Mouse (Mus musculus) urinary bladder, postnatal 14 days (tissue): ENCODE measurements around the gene Brd2.

Experiments used
- DNase-seq: peaks from one replicate; pipeline ENCODE4 v3.0.0; 2021; ENCODE audit warnings: low spot score

The Brd2 gene

DNA sequence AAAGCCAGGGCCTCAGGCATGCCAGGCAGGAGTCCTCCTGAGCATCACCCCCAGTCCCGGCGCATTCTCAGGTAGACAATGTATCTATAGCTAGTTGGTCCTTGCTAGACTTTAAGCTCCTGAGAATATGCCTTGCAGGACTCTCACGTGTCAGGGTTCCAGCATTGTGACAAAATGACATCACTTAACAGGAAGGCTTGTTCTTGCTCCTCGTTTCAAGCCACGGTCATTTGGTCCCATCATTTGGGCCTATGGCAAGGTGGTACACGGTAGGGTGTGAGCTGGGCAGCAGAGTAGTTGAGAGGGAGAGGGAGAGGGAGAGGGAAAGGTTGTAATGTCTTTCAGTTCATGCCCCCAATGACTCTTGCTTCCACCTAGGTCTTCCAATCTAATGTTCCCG is 9.5 kb upstream of the Brd2 start:
- DNase-seq = no peak

DNA sequence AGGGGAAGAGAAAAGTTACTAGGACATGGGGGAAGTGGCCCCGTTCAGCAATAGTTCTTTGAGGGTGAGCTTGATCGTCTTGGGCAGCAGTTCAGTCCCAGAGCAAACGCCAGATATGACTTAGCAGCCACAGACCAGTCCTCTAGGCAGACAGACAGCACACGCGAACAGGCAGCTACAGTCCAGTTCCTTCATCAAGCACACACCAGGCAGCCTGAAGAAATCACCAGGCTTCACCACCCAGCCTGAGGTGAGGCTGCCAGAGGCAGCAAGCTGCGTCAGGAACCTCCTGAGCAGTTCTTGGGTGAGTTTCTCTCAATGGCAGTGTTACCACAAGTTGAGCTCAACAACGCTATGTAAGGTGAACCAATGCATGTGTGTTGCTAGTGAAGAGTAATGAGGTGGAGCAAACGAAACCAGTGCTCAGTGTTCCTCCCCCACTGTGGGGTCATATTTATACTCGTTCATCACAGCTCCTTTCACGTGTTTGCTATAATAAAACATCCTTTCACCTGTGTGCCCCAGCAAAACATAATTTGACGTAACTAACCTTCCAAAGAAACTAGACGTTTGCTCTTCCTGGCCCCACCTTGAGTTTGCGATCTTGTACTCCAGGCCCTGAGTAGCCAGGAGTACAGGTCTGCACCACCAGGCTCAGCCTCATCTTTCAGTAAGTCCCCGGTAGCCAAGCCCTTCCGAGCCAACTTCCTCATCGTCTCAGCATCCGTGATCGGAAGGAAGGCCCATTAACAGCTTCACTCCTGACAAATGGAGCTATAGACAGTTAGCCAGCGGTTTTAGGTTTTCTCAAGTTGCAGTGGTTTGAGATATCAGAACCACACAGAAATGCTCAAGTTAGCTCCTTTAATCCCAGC is 7.9 kb upstream of the Brd2 start:
- no peak for DNase-seq

DNA sequence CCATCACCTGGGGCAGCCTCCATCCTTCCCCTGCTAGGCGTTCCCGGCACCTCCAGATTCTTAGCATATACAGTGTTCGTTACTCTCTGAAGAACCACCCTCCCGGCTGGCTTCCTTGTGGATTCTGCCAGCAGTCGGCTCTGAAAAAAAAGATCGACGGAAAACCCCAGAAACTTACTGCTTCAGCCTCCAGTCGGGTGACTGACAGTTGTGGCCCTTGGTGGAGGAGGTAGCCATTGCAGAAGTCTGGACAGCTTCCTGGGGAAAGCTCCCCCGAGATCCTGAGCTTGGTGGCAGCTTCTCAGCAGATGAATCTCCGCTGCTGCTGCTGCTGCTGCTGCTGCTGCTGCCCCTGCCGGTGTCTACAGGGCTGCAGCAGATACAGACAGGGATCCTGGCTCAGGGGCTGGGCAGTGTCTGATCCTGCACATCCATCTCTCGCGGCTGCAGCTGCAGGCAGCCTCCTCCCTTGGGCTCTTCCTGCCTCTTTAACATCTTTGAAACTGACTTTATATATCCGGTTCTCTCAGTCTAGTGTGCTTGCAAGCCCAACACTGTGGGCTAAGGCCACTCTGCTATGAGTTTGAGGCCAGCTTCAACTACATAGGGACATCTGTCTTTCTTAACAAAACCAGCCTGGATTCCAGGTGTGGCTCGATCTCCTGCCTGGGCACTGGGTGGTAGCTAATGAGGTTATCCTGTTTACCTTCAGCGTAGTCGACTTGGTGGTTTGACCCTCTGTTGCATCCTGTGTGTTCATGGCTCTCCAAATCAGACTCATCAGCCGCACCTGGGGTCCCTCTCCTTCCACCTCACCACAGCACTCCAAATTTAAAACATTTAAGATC is 6.7 kb upstream of the Brd2 start:
- no peak for DNase-seq

DNA sequence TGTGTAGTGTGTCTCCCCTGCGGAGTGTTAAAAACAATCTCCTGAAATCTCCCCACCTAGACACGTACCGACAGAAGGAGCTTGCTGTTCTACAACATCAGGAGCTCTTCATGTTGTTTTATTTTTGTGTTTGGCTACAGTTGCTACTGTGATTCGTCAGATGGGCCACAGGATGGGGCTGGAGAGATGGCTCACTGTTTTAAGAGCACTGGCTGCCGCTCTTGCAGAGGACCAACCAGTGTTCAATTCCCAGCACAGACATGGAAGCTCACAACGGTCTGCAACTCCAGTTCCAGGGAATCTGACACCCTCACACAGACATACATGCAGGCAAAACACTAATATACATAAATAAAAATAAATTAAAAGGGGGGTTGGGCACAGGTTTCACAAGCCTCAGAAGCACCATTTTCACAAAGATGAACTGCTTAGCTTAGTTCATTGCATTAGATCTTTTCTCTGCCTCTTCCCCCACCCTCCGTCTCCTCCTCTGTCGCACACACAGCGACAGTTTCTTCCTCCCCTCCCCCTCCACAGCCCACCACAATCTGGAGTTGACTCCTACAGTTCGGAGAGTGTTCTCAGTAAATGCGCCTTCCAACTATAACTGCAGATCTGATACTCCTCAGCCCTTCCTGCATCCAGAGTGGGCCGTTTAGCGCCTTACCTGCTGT is 6.0 kb upstream of the Brd2 start:
- no peak for DNase-seq

DNA sequence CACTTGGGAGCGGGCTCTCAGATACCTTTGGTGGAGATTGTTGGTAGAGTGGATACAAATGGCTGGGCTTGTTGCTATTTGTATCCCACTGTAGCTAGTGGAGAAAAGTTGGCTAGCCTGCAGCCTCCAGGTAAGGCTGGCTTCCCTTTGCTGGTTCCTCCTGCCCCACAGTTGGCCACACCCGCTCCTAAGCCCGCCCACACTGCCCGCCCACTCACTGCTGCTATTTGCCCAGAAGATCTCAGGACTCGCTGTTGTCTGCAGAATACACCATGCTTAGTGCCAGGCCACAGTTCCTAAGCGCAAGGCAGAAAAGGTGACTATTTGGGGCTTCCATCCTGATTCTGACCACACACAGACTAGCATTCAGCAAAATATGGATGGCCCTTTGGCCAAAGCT is 5.0 kb upstream of the Brd2 start:
- peak; percentile 69 for DNase-seq

DNA sequence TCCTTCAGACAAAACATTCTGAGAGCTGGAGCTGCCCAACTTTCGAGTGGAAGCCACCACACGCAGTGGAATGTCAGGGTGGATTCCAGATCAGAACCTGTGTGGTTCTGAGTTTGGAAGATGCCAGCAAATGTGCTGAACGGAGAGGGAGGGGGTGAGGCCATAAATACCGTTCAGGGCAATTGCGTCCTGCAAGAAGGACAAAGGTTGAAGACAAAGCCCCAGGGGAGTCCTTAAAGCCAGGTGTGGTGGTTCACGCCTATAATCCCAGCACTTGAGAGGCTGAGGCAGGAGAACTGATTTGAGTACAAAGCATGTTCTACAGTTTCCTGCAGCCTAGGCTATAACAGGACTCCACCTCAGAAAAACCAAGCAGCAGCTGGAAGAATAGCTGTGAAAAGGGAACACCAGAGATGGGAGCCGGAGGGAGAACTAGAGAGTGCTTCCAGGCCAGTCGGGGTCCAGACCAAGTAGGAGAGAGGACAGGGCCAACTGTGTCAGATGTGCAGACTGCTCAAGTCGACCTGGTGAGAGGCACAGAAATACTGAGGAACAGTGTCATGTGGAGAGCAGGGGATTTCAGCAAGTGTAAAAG is 4.5 kb upstream of the Brd2 start:
- DNase-seq = no peak

DNA sequence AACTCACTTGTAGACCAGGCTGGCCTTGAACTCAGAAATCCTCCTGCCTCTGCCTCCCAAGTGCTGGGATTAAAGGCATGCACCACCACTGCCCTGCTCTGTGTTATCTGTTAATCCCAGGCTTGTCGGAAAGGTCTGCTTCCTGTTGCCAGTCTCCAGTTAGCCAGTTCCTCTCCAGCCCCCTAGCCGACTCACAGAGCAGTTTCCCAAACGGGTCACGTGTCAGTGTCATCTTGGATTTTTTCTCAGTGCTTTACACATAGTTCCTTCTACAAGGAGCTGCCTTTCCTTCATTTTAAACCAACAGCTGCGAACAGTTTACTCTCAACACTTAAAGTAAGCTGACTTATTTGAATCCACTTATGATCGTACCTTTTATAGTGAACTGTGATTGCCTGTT is 2.2 kb upstream of the Brd2 start:
- no peak for DNase-seq

DNA sequence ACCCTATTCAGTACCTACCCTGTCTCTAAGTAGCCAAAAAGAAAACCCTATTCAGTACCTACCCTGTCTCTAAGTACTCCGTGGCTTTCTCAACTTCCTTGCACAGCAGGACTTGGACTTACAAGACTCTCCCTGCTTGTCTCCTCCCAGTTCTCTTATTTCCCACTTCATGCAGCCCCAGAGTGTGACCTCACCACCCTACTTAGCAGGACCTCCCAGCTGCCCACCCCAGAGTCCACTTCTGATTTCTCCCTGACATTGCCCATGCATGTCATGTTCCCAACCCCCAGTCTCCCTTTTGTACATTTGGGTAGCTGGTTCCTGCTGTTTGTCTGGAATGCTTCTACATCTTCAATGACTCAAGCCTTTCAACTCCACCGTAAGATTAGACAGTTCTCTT is 1.1 kb upstream of the Brd2 start:
- no peak for DNase-seq

DNA sequence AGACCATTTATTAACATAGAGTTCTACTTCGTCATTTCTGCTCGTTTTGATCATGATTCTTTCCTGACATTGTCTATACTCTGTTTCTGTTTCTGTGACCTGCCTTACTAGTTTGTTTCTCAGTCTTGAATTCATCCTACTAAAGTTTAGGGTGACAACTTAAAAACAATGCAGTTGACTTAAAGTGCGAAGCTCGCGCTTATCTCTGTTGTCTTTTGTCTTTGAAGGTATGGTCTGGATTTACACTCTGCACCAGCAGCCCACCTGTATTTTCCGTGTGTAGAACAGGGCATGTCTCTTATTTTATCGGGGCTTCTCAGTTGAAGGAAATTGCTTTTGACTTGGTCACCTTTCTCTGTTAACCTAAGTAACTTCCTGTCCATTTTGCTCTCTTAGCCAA is 677 bp upstream of the Brd2 start:
- DNase-seq = no peak

DNA sequence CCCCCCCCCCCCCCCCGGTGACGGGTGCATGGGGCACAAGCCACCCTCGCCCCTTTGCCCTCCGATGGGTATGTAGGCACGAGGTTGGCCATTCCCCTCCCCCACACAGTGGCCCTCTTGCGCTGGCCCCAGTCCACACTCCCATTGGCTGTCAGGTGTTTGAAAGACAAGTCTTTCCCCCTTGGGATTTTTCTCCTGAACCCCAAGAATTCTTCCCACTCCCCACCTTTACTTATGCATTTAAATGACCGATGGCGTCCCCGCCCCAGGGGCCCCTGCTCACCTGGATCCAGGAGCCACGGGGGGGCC is 601 bp downstream of the Brd2 start:
- DNase-seq = peak; percentile 70

DNA sequence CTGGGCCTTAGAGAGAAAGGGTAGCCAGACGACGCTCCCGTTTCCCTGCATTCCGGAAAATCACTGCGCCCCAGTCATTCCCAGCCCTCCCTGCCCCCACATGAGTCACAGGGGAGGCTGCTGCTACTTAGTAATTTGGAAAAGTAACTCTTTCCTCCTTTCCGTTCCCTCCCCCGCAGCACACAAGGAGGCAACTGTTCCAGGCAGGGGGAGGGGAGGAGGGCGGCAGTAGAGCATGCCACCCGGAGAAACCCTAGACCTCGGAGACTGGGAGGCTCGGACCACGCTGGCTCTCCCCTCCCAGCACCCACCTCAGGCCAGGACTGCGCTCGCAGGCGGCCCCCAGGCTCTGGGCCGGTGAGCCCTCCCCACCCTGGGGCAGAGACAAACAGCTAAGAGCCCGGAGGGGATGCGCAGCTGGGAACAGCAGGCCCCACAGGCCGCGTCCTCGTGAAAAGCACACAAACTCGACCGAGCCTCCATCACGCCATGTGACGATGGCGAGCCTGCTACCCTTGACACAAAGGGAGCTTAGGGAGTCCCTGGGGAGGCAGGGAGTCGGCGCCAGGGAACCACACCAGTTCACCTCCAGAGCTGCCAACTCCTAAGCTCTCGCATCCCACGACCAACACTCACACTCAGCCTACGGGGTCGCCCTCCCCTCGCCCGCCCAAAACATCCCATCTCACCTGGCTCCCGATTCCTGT is 1.1 kb downstream of the Brd2 start:
- peak; percentile 91 for DNase-seq

DNA sequence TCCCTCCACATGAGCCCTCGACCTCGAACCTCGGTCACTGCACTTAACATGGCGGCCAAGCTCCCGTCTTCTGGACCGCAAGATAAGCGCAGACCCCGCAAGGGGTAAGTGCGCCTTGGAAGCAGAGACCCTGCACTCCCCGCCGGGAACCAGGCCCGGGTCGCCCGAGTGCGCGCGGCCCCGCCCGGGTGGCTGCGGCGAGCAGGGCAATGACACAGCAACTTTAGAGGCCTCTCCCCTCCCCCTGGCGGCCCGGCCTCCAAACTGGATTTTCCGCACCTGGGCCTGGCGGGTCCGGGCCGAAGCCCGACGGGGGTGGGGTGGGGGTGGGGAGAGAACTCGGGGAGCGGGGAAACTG is 1.6 kb downstream of the Brd2 start:
- DNase-seq = peak; percentile 91

DNA sequence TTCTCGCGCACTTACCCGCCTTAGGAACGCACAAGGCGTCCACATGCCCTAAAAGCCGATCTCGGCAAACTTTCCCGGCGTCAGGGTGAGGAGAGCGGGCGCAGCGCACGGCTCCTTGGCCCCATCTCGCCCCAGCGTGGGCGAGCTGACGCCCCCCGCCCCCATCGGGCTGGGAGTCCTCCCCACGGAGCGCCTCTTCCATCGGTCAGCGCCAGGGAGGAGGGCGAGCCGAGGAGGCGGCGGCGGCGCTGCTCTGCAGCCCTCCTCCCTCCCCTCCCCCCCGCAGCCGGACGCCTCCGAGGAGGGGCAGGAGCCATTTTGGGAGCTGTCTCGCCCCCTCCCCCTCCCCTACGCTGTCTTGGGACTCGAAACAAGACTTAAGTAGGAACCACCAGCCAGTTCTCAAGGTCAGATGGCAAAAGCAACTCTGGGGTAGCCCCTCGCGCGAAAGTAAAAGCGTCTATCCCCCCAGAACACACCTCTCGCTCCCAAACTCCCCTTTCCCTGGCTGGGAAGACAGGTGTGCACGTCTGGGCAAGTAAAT is 2.2 kb downstream of the Brd2 start:
- DNase-seq = peak; percentile 91

DNA sequence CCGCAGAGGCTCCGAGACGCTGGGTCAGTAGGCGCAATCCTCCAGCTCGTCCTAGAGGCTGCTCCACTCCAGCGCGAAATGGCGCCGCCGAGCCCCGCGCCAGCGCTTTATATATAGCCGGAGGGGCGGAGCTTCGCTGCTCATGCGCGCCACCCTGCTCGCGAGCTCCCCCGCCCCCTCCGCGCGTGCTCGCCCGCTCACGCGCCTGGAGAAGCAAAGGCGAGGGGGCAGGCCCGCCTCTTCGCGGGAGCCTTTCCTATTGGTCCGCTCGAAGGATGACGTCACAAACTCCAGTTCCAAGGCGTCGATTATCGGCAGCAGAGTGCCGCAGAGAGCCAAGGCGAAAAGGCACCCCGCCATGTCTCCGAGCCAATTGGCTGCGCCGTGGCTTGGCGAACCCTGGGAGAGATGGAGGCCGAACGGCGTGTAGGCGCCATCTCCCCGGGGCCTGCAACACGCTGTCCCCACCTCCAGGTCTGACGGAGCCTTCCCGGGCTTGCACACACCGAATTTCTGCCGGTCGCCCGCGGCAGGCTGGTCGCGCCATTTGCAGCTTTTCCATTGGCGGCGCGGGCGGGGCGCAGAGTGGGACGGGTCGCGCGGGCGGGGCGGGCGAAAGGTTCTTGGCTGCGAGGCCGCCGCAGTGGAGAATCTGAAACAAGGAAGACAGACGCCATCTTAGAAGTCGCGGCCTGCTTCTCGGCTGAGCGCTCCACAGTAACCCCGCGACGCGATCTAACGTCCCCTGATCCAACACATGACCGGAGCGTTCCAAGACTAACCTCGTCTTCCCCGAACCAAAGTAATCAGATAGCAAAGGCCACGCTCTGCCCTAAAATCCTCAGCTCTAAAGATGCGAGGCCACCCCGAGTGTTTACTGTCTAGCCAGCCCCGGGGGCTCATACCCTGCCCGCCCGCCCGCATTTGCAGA is 2.9 kb downstream of the Brd2 start, which contains the start of gene H2-DMa:
TSS of gene H2-DMa (plus strand) at position 293 of the 931 bp plus-strand sequence.
- peak; percentile 97 for DNase-seq

DNA sequence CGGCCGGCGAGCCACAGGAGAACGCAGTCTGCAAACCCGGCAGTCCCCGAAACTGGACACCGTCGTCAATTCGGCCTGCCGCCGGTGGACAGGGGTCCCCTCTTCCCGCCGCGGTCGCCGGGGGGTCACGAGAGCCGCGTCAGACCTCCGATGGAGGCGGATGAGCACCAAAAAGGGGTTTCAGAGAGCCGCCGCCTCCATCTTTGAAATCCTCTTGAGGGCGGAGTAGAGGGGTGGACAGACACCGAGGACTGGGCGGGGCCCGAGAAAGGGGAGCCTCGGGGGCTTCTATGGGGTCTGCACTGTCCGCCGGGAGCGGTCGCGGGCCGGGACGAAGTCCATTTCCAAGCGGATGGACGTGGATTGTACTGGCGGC is 3.6 kb downstream of the Brd2 start:
- no peak for DNase-seq

DNA sequence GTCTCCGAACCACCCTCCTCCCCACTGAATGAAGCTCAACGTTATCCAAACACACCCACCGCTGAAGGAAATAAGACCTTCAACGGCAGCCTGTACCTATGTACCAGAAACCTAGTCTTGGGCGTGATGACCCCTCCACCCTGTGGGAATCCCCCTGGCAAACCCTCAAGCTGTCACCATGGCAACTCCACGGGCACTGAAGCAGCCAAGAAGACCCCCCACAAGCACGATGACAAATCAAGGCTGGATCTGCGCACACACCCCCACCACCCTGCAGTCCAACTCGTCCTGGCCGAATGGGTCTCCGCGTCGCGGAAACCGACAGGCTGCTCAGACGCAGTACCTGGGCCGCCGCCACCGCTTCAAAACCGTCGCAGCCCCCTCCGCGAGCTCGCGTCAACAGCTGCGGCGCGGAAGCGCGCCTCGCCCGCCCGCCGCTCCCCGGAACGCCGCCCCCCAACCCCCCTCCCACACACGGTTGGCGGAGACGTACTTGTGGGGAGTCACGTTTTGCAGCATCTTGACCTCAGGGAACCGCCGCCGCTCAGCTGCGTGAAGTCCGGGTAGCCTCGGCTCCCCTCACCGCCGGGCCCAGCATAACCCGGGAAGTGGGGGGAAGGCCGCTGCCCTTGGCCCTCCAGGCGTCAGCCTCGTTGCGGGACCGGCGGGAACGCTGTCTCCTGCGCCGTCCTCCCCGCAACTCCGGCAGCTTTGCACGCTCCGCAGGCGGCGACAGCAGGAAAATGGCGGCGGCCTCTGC is 4.1 kb downstream of the Brd2 start:
- no peak for DNase-seq

DNA sequence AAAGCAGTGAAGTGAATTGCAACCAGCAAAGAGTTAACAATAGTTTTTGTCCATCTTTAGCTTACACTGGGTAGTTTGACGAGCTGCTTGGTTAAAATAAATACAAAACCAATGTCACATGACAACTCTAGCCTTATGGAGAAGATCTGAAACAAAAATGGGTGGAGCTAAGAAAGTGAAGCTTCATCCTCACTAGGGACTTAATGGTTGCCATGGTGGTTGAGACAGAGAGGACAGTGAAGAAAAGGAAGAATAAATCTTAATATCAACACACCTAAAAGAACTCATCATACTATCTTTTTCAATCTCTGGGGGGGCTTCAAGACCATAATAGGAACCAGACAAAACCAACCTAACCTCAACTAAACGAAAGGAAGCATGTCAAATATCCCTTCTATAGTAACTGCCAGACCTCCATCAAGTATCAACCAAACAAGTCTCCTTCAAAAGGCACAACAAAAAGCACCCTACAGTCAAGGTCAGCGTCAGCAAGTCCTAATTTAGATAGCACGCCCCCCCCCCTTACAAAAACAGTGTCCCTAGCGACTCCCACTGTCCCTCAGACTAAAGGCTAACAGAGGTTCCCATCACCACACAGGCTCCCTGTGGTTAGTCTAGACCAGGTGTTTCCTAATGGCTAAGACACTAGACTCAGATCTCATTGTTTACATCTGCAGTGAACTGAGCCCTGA is 4.9 kb downstream of the Brd2 start:
- DNase-seq = no peak

DNA sequence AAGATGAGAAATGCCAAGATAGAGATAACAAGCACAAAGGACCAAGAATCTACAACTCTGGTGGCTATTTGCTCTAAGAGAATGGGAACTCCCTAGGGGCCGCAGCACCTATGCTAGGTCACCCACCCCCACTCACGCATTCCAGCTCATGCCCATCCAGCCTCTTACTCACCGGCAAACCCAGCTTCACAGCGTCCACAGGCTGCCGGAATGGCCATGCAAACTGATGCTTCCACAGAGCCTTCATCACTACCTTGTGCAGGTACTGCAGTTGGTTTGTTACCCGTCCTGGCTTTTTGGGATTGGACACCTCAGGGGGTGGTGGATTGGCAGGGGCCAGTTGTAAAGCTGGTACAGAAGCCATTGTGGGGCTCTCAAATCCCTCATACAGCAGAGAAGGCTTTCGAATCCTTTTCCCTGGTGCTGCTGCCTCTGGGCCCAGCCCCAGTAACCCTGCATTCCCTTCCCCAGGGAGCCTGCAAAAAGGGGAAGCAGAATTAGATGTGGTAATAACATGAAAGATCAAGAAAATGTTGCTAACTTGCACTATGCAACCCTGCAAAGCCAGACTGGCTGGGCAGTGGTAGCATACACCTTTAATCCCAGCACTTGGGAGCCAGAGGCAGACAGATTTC is 5.6 kb downstream of the Brd2 start:
- no peak for DNase-seq

DNA sequence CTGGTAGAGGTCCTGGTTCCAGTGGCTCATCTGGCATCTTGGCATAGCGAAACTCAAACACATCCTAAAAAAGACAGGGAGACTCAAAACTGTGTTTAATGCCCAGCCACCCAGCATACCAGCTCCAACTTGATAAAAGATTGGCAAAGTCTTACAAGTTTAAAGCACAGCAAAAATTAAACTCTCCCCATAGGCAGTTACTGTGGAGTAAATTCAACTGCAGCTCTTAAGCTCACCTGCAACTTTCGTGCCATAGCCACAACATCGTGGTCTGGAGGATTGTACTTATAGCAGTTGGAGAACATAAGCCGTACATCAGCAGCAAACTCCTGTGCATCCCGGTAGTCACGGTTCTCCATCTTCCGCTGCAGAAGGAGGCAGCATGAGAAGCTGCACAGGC is 8.3 kb downstream of the Brd2 start:
- no peak for DNase-seq
